Mouse (Mus musculus) stomach, embryonic 14.5 days (tissue): ENCODE data around the gene Nbeal1. TPM values are rescaled to one million over a fixed set of nuclear protein-coding genes. Genes with fewer than 3 reads are reported as not detected.

Experiments
- ATAC-seq: fragments of 200-750 bp; cut with Nextera tagmentation; 2 replicates; pipeline ENCODE4 v1.8.0; 2017; ENCODE audit warnings: low read depth, moderate TSS enrichment; ENCODE audit not compliant: insufficient number of reproducible peaks, insufficient read depth, low FRiP score
- H3K27ac ChIP-seq: fragments of 300-500 bp; sonication (generic); 2 replicates; pipeline ENCODE4 v1.5.1; 2014; ENCODE audit warnings: mild to moderate bottlenecking, low read length, moderate library complexity, mixed read lengths
- H3K27me3 ChIP-seq: fragments of 300-500 bp; sonication (generic); 2 replicates; pipeline ENCODE4 v1.6.1; 2014; ENCODE audit warnings: low read length, control low read depth, mixed read lengths; ENCODE audit not compliant: control insufficient read depth, insufficient read depth
- H3K36me3 ChIP-seq: fragments of 300-500 bp; sonication (generic); 2 replicates; pipeline ENCODE4 v1.6.1; 2014; ENCODE audit warnings: mild to moderate bottlenecking, control low read depth, low read length, moderate library complexity, mixed read lengths; ENCODE audit not compliant: control insufficient read depth, insufficient read depth
- H3K4me1 ChIP-seq: fragments of 300-500 bp; sonication (generic); 2 replicates; pipeline ENCODE4 v1.6.1; 2014; ENCODE audit warnings: low read length, control low read depth, mixed read lengths; ENCODE audit not compliant: control insufficient read depth, insufficient read depth
- H3K4me2 ChIP-seq: fragments of 300-500 bp; sonication (generic); replicated peaks from 2 replicates; pipeline ENCODE4 v1.6.1; 2014; ENCODE audit warnings: low read depth, low read length, control low read depth
- H3K4me3 ChIP-seq: fragments of 300-500 bp; sonication (generic); 2 replicates; pipeline ENCODE4 v1.5.1; 2014; ENCODE audit warnings: low read depth, low read length, control low read depth
- H3K9ac ChIP-seq: fragments of 300-500 bp; sonication (generic); replicated peaks from 2 replicates; pipeline ENCODE4 v1.6.1; 2014; ENCODE audit warnings: low read depth, mild to moderate bottlenecking, control low read depth, low read length, moderate library complexity, mixed read lengths
- H3K9me3 ChIP-seq: fragments of 300-500 bp; sonication (generic); 2 replicates; pipeline ENCODE4 v1.6.1; 2016; ENCODE audit warnings: low read depth, low read length, control low read depth; ENCODE audit not compliant: control insufficient read depth
- WGBS: fragments of 180-500 bp; shearing (Covaris S2); extraction: QIAGEN DNeasy Blood & Tissue Kit; methylation state at CpG from one replicate; pipeline ENCODE4 v1.1.7; 2014; 5-methylcytosine and 5-hydroxymethylcytosine counted together
- polyA plus RNA-seq: library from polyadenylated mRNA; unstranded; fragments of >200 nt; fragmentation: Nextera tagmentation; extraction: Ambion mirVana; gene quantifications from 2 replicates; pipeline ENCODE4 v1.2.1, GENCODE M21; 2014

Nbeal1 gene
- polyA plus RNA-seq, 1 experiment from 2014 or later, result 18.2 TPM

DNA sequence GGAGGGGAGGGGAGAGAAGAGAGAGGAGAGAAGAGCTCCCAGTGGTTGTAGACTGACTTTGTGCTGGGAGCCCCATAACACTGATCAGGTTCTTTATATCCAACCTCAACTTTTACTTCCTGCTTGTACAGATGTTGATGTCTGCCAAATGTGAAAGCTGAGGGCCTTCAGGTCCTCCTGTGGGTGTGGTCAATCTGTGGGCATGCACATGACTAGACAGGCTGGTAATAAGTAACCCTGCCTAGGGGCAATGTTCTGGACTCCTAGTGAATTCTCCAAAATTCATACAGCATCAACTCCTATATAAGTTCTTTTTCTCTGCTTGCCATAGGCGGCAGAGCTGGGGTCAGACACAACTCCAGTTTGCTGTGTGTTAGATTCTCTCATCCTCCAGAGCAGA, 181.2 kb downstream of the Nbeal1 start:
- peaks cover 9% of the 10 kb centered on the region for H3K36me3 ChIP-seq
- no peak overlapping the region for H3K4me2 ChIP-seq
- H3K9ac ChIP-seq, result no peak overlapping the region
- WGBS, result 100% methylated on average over 1 of the region's 1 CpGs
- no peaks in the 10 kb centered on the region for H3K27me3 ChIP-seq
- no peak for ATAC-seq
- no peak overlapping the region for H3K4me3 ChIP-seq
- no peaks in the 10 kb centered on the region for H3K9me3 ChIP-seq
- H3K27ac ChIP-seq, result no peak overlapping the region
- no peaks in the 10 kb centered on the region for H3K4me1 ChIP-seq

DNA sequence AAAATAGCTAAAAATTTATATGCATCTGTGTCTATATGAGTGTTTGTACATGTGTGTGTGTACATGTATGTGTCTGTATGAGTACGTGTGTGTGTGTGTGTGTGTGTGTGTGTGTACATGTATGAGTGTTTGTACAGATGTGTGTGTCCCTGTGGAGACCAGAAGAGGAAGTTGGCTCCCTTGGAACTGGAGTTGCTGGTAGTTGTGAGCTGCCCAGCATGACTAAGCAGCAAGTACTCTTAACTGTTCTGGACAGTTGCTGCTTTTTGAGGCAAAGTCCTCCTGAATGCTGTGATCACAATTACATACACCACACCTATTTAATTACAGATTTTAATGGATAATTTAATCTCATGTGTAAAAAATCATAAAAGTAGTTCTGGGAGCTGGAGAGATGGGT, 196.2 kb downstream of the Nbeal1 start:
- Histone ChIP-seq H3K4me3 (no peak overlapping the region), H3K9me3 (no peaks in the 10 kb centered on the region), H3K4me1 (no peaks in the 10 kb centered on the region), H3K9ac (no peak overlapping the region), H3K27me3 (no peaks in the 10 kb centered on the region), H3K27ac (no peak overlapping the region), H3K4me2 (no peak overlapping the region), H3K36me3 (peaks cover 13% of the 10 kb centered on the region)
- 97% methylated on average over 1 of the region's 1 CpGs for WGBS
- ATAC-seq, result no peak

DNA sequence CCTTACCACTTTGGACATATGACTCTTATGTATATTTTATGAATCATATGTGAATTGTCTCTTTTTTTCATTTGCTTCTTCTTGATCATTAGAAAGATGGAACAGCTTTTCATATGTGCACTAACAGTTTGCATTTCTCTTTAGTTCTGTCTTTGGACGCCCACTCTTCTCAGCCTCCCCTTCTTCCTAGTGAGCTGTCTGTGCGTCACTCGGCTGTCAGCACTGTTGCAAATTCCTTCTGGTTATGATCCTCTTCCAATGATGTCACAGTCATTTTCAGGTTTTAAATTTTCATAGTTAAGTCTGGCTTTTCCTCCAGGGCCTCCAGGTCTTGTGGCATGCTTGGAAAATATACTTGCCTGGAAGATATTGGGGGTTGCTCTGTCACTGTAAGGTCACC, 201.5 kb downstream of the Nbeal1 start:
- Histone ChIP-seq H3K4me3 (no peak overlapping the region), H3K36me3 (peaks cover 13% of the 10 kb centered on the region; the same call in 1 of the 2 replicates), H3K4me2 (no peak overlapping the region), H3K27ac (no peak overlapping the region), H3K4me1 (no peaks in the 10 kb centered on the region), H3K9me3 (no peaks in the 10 kb centered on the region), H3K9ac (no peak overlapping the region), H3K27me3 (no peaks in the 10 kb centered on the region)
- ATAC-seq, result no peak
- 96% methylated on average over 3 of the region's 3 CpGs for WGBS

Other genes with a start within 250 kb of the Nbeal1 start
- gene Ica1l, start 137.4 kb upstream of the Nbeal1 start, polyA plus RNA-seq, result 0.87 and 1.4 TPM in 2 replicates
- 10.3 and 11.4 TPM in 2 replicates for gene Carf, start 82.4 kb upstream of the Nbeal1 start, polyA plus RNA-seq
- gene Wdr12, start 82.0 kb upstream of the Nbeal1 start, polyA plus RNA-seq, result 46.0 and 47.3 TPM in 2 replicates
- gene Cyp20a1, start 162.7 kb downstream of the Nbeal1 start, polyA plus RNA-seq, result 19.0 and 24.5 TPM in 2 replicates
- 27.6 and 34.3 TPM in 2 replicates for gene Abi2, start 229.0 kb downstream of the Nbeal1 start, polyA plus RNA-seq